Mouse (Mus musculus): ENCODE data around the gene Dgkz. TPM values are rescaled to one million over a fixed set of nuclear protein-coding genes. Genes with fewer than 3 reads are reported as not detected.

The Dgkz gene
- polyA plus RNA-seq, 2 experiments from 2014 or later = 131 to 138 TPM

GRCm38 (mm10) chr2:91959544-91960410 is 15.9 kb downstream of the Dgkz start:
- no peak for ATAC-seq

- no peak for ATAC-seq
These were observed 16.8 kb downstream of the Dgkz start for GRCm38 (mm10) chr2:91958701-91959457.

- no peak for ATAC-seq
These were observed 17.6 kb downstream of the Dgkz start for GRCm38 (mm10) chr2:91958049-91958448.

GRCm38 (mm10) chr2:91957096-91957495 is 18.6 kb downstream of the Dgkz start:
- peak; percentile 78 for ATAC-seq

DNA sequence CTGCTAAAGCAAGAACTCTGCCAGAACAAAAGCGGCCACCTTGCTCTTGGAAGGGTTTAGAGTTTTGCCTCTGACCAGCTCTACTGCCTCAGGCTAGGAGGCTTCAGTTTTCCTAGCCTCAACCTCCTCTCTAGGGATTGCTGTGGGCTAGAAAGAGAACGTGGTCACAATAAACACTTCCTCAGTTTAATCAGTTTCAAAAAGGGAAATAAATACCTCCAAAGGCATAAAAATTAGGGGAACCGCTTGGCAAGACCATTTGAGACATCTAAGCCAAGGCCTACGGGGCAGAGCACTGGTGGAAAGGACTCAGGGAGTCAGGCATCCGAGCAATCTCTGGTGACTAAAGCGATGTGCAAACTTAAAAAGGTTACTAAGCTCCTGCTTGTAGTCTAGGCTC is 19.8 kb downstream of the Dgkz start:
- no peak for ATAC-seq

DNA sequence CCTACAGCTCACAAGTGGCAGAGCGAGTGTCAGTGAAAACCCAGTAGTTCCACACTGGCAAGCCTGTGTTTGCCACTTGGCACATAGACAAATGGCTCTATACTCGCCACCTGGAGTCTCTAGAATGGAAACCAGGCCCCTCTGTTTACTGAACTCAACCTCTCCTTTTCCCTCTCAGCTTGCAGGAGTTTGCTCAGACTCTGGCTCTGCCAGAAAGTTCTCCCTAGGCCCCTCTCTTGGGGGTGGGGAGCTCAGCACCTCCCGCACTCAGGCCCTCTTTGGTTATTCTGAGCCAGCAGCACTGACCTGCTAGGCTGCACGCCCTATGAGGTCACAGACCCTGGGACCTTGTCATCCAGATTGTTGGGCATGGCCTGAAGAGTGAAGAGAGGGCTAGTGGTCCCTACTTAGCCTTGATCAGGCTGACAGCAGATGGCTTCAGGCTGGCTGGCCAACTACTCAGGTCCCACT is 20.5 kb downstream of the Dgkz start:
- no peak for ATAC-seq

DNA sequence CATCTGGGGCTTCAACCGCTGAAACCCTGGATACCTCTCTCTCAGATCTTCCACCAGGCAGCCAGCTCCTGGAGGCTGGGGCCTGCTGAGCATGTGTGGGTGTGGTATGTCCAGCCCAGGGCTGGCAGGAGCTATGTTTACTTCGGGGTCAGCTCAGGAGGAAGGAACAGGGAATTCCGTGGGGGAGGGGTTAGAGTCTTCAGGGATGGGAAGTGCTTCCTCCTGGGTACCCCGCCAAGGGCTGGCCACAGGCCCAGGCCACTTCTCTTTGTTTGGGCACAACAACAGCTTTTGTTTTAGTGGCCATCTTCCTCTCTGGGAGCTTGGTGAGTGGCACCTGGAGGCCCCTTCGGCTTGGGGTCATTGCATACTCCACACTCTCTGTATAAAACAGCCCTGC is 21.8 kb downstream of the Dgkz start:
- no peak for ATAC-seq

GRCm38 (mm10) chr2:91950275-91951085 is 25.2 kb downstream of the Dgkz start:
- ATAC-seq = peak; percentile 83

DNA sequence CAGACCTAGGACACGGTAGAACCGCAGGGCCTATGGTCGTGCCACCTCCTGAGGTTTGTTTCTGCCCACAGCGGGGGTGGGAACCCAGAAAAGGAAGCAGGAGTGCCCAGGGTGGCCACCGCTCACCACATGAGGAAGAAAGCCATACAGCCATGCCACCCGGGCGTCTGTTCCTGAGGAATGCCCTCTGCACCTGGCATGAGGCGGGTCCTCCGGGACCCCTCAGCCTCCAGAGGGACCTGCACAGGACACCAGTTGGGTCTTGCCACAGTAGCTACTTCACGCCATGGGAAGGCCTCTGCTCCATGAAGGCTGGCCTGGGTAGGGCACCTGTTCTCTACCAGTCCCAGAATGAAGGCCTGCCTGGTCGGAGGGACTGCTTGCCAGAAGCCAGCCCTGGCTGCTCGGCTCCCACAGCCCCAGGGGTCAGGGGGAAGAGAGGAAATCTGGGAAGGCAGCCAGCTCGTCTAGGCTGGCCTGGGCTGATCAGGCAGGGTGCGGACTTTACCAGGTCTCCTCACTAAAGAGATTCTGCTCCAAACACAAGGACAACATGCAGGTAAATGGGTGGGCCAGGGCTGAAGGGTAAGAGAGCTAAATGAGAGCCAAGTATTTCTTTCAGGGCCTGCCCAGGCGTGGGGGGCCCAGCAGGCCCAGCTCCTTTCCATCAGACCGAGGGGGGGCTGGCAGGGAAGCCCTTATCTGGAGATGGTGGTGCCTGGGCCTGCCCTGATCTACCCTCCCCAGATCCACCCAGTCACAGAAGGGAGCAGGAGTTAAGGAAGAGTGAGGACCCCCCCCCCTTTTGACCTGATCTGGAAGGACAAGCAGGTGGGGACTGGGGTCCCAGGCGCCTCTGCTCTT is 26.0 kb downstream of the Dgkz start:
- no peak for ATAC-seq

GRCm38 (mm10) chr2:91948792-91949241 is 26.8 kb downstream of the Dgkz start:
- no peak for ATAC-seq

DNA sequence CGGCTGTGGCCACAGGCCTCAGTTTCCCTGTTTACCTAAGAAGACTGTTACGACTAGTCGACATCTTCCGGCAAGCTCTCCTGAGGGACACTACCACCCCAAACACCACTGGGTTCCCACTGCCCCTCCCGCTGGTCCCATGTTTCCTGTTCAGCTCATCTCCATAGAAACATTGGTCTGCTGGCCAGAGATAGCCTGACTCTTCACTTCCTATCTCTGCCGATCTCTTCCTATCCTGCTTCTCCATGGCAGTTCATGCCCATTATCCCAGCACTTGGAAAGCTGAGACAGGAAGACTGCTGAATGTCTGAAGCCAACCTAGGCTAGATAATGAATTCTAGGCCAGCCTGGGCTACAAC is 27.5 kb downstream of the Dgkz start:
- no peak for ATAC-seq

DNA sequence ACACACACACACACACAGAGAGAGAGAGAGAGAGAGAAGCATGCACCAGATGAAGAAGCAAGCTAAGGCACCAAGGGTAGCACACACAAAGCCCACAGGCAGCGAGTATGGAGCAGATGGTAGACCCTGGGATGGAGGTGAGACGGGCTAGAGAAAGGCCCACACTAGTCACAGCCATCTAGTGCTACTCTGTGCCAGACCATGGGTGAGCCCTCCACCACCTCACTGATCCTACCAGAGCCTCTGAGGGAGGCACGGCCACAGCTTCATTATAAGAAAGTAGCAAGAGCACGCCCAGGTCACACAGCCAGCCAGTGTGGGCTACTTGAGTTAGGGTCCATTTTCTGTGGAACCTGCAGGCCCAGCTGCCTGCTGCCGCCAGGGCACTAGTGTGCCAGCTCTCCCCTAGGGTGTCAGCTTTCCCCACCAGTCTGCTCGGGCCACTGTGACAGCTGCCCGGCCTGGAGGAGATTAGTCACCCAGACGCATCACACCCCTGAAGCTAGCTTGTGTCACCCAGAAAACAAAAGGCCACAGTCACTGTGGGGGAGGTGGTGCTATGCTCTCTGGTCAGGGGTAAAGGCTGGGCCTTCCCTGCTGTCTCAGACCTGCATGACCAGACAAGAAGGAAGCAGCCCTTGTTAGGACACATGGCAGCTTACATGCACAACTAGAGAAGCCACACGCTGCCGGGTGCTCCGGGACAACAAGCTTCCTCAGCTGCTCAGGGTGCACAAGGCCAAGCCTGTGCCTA is 28.1 kb downstream of the Dgkz start:
- no peak for ATAC-seq

- no peak for ATAC-seq
These were observed 28.8 kb downstream of the Dgkz start for GRCm38 (mm10) chr2:91946836-91947235.

DNA sequence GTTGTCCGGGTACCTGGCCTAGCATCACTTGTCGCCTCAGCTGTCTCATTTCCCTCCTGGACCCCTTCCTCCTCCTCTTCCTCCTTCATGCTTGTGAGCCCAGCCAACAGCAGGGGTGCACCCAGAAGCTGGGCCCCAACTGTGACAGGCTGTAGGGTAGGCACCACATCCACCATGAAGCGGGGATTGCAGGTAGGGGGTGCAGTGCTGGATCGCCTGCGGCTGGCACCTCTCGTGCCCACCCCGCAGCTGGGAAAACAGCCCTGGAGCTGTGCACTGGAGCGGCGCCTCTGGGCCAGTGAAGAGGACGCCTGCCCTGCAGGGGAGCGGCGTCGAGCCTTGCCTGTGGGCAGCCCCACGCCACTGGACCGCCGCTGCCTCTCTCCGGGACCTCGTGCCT is 30.2 kb downstream of the Dgkz start, which contains the start of gene Gm9821:
Gm9821 (plus strand) TSS at position 221 of the 400 bp plus-strand sequence.
- ATAC-seq = no peak

DNA sequence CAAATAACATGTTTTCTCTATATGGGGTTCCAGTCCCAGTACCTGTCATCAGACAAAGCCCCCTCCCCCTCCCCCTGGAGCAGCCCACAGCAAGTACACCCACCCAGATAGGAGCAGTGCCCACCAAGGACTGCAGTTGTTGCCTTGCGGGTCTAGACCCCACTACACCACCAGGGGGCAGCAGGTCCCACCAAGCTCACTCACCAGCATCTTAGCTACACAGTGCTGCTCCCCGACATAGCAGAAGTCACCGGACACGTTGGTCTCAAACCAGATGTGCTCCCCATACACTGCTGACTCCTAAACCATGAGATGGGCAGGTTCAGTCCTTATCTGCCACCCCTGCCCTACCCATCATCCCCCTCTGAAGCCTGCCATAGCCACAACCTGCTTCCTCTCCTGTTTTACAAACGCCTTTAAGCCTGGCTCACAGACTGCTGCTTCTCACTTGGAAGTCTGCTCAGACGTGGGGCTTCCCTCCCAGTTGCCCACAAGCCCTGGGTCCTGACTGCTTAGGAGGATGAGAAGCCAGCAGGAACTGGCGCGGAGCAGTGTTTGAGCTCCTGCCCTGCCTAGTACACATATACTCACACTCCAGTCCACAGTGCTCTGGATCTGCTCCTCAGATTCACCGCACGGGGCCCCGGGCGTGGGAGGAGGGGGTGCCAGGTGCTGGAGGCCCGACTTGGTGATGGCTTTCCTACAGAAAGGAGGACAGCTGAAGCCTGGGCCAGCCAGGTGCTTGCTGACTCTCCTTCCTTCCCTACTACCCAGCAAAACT is 31.3 kb downstream of the Dgkz start:
- peak; percentile 77 for ATAC-seq

GRCm38 (mm10) chr2:91942356-91942755 is 33.3 kb downstream of the Dgkz start:
- no peak for ATAC-seq

GRCm38 (mm10) chr2:91939303-91939935 is 36.2 kb downstream of the Dgkz start:
- no peak for ATAC-seq

DNA sequence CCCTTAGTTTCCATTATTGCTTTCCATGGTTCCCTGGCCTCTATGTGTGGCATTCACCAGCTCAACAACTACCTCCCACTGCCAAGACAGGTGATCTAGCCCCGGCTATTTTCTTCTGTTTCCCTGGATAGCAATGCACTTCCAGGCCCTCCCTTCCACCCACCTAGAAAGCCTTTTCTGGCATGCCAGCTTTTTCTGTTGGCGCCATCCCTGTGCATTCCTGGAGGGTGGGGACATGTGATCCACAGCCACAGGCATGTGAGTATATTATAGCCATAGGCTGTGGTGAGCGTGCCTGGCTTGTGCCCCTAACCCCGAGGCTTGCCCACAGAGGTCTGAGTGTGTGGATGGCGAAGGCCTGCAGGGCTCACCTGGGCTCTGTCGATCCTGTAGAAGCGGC is 39.5 kb downstream of the Dgkz start:
- ATAC-seq = no peak

DNA sequence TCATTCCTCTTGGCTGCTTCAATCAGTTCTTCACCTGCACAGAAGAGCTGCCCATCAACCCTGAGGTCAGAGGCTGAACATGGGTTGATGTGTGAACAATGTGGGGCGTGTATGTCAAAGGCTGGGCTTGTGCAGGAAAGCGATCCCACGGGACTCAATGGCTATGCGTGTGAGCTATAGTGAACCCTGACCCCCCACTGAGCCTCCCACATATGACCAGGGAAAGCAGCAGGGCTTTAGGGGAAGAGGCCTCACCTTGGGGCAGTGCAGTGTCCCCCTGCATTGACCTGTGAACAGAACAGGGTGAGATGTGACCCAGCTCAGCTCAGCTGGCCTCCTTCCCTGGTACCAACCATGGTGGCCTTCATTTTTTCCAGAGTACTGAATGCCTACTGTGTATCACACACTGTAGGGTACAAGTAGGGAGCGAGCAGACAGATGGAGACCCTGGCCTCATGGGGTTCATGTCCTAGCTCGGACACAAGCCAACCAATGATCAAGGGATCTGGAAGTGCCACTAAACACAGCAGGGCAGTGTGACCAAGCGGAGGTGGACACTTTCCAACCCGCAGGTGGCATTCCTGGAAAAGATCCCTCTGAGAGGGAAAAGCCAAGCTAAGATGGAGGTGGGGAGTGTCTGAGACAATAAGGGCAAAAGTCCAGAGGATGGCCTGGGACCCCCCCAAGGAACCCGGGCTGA is 40.7 kb downstream of the Dgkz start:
- no peak for ATAC-seq

Data from CD4-positive, CD25-positive, alpha-beta regulatory T cell, adult 4 months (primary cell).